Mouse (Mus musculus) liver, embryonic 13.5 days (tissue): ENCODE measurements around the gene Zfp827. TPM values are rescaled to one million over a fixed set of nuclear protein-coding genes. Genes with fewer than 3 reads are reported as not detected.

ENCODE experiments used
- ATAC-seq: fragments of 200-750 bp; cut with Nextera tagmentation; 2 replicates; pipeline ENCODE4 v1.8.0; 2017; ENCODE audit warnings: low read depth, mild to moderate bottlenecking, moderate number of reproducible peaks, moderate library complexity
- DNase-seq: peaks from one replicate; pipeline ENCODE4 v3.0.0; 2022
- H3K27ac ChIP-seq: fragments of 300-500 bp; sonication (generic); 2 replicates; pipeline ENCODE4 v1.5.1; 2015; ENCODE audit warnings: moderate library complexity, mild to moderate bottlenecking, inconsistent platforms
- H3K27me3 ChIP-seq: fragments of 300-500 bp; sonication (generic); 2 replicates; pipeline ENCODE4 v1.6.1; 2015; ENCODE audit warnings: mild to moderate bottlenecking, inconsistent platforms
- H3K36me3 ChIP-seq: fragments of 300-500 bp; sonication (generic); 2 replicates; pipeline ENCODE4 v1.6.1; 2015; ENCODE audit warnings: mild to moderate bottlenecking, inconsistent platforms
- H3K4me1 ChIP-seq: fragments of 300-500 bp; sonication (generic); replicated peaks from 2 replicates; pipeline ENCODE4 v1.6.1; 2015; ENCODE audit warnings: inconsistent platforms
- H3K4me2 ChIP-seq: fragments of 300-500 bp; sonication (generic); 2 replicates; pipeline ENCODE4 v1.6.1; 2015; ENCODE audit warnings: inconsistent platforms, mild to moderate bottlenecking, moderate library complexity
- H3K4me3 ChIP-seq: fragments of 300-500 bp; sonication (generic); replicated peaks from 2 replicates; pipeline ENCODE4 v1.5.1; 2015; ENCODE audit warnings: mild to moderate bottlenecking, inconsistent platforms
- H3K9ac ChIP-seq: fragments of 300-500 bp; sonication (generic); 2 replicates; pipeline ENCODE4 v1.6.1; 2015; ENCODE audit warnings: mild to moderate bottlenecking, inconsistent platforms
- H3K9me3 ChIP-seq: fragments of 300-500 bp; sonication (generic); replicated peaks from 2 replicates; pipeline ENCODE4 v1.6.1; 2016; ENCODE audit warnings: inconsistent platforms
- WGBS: fragments of 180-500 bp; shearing (Covaris S2); methylation state at CpG from one replicate; pipeline ENCODE4 v1.1.7; 2015; ENCODE audit not compliant: insufficient replicate concordance; 5-methylcytosine and 5-hydroxymethylcytosine counted together
- polyA plus RNA-seq: library from polyadenylated mRNA; unstranded; fragments of >200 nt; fragmentation: Nextera tagmentation; extraction: Ambion mirVana; gene quantifications from 2 replicates; pipeline ENCODE4 v1.2.1, GENCODE M21; 2015

Zfp827 gene
- 0.48 and 0.50 TPM in 2 replicates for polyA plus RNA-seq

- H3K4me3 ChIP-seq = peak within 1 kb of the TSS; percentile 66
- peak; percentile 68 for ATAC-seq
- H3K9ac ChIP-seq = peak within 1 kb of the TSS; percentile 71
- peak; percentile 16 for DNase-seq
- H3K36me3 ChIP-seq = no peaks in the 10 kb centered on the region
- H3K4me2 ChIP-seq = peak within 1 kb of the TSS; percentile 78
- under 1% methylated on average over 19 of the region's 32 CpGs for WGBS
- H3K9me3 ChIP-seq = no peaks in the 10 kb centered on the region
- H3K4me1 ChIP-seq = peaks cover 5% of the 10 kb centered on the region; the same call in 1 of the 2 replicates
- peak within 1 kb of the TSS; percentile 80 for H3K27ac ChIP-seq
- peaks cover 64% of the 10 kb centered on the region for H3K27me3 ChIP-seq
Measured at GRCm38 (mm10) chr8:79027977-79028487, at the start of gene Zfp827. Gene Zfp827 (plus strand): TSS chr8:79028437.

GRCm38 (mm10) chr8:79004341-79004740 is 23.9 kb upstream of the Zfp827 start:
- no peak overlapping the region for H3K27ac ChIP-seq
- H3K4me2 ChIP-seq = no peak overlapping the region

DNA sequence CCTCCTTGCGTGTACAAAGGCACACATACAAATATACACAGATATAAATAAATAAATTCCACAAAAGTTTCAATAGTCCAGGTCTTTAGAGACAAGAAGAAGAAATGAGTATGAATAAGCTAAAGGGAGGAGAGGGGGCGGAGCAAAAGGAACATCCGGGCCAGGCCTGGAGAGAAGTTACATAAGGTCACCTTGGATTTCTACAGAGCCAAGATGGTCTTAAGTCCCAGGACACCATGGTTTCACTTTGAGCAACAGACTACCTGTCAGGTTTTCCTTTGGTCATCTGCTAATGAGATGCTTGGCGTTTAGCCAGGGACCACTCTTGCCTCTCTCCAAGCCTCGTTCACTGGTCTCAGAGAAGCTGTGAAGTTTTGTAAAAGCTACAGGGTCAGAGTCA is 13.2 kb upstream of the Zfp827 start:
- DNase-seq (no peak), ATAC-seq (no peak)
- Histone ChIP-seq H3K9me3 (no peaks in the 10 kb centered on the region), H3K36me3 (no peaks in the 10 kb centered on the region), H3K27me3 (no peaks in the 10 kb centered on the region), H3K4me2 (no peak overlapping the region), H3K4me1 (no peaks in the 10 kb centered on the region), H3K9ac (no peak overlapping the region), H3K4me3 (no peak overlapping the region), H3K27ac (no peak overlapping the region)
- whole genome bisulfite sequencing = 70% methylated on average over 5 of the region's 5 CpGs

More at GRCm38 (mm10) chr8:79004341-79004740, 23.9 kb upstream of the Zfp827 start:
- no peak overlapping the region for H3K4me3 ChIP-seq
- no peak overlapping the region for H3K9ac ChIP-seq
- no peaks in the 10 kb centered on the region for H3K4me1 ChIP-seq
- no peaks in the 10 kb centered on the region for H3K36me3 ChIP-seq
- no peaks in the 10 kb centered on the region for H3K9me3 ChIP-seq
- H3K27me3 ChIP-seq = no peaks in the 10 kb centered on the region
- ATAC-seq (no peak), DNase-seq (no peak)

DNA sequence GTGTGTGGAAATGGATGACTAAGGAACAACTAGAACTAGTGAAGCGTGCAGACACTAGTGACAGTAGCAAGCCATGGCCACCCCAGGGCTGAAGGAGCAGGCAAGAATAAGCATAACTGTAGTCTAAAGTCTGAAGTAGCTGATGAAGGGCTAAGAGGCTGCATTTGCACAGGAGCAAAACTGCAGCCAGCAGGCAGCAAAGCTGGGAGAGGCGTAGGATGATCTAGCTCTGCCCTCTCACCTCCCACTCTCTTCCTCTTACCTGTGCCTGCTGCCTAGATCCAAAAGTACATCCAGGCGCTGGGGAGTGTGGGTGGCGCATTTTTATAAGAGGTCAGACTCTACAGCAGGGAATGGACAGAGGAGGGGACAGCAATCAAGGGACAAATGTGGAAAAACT is 12.2 kb upstream of the Zfp827 start:
- H3K9ac ChIP-seq = no peak overlapping the region
- DNase-seq (no peak), ATAC-seq (no peak)
- 64% methylated on average over 4 of the region's 4 CpGs for WGBS
- no peak overlapping the region for H3K4me2 ChIP-seq
- no peaks in the 10 kb centered on the region for H3K27me3 ChIP-seq
- H3K36me3 ChIP-seq = no peaks in the 10 kb centered on the region
- H3K4me1 ChIP-seq = no peaks in the 10 kb centered on the region
- H3K27ac ChIP-seq = no peak overlapping the region
- no peaks in the 10 kb centered on the region for H3K9me3 ChIP-seq
- H3K4me3 ChIP-seq = no peak overlapping the region

GRCm38 (mm10) chr8:79016583-79016982 is 11.7 kb upstream of the Zfp827 start:
- ATAC-seq (no peak), DNase-seq (no peak)
- no peaks in the 10 kb centered on the region for H3K36me3 ChIP-seq
- no peak overlapping the region for H3K27ac ChIP-seq
- H3K4me2 ChIP-seq = no peak overlapping the region
- no peaks in the 10 kb centered on the region for H3K9me3 ChIP-seq
- no peaks in the 10 kb centered on the region for H3K27me3 ChIP-seq
- H3K9ac ChIP-seq = no peak overlapping the region
- H3K4me3 ChIP-seq = no peak overlapping the region
- no peaks in the 10 kb centered on the region for H3K4me1 ChIP-seq
- WGBS = 59% methylated on average over 6 of the region's 6 CpGs

DNA sequence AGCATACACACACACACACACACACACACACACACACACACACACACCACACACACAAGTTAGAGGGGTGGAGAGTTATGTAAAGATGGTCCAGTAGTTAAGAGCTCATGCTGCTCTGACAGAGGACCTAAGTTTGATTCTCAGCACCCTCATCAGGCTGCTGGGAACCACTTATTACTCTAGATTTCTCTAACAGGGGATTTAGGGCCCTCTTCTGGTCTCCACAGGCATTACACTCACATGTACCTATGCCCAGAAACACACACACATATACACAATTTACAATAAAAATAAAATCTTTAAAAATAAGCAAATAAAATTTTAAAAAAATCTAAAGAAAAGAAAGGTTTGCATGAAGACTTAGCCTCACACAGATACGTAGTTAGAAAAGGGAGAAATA is 4.3 kb upstream of the Zfp827 start:
- Histone ChIP-seq H3K4me2 (no peak overlapping the region), H3K27ac (no peak overlapping the region), H3K9ac (no peak overlapping the region), H3K9me3 (no peaks in the 10 kb centered on the region), H3K27me3 (peaks cover 27% of the 10 kb centered on the region), H3K36me3 (no peaks in the 10 kb centered on the region), H3K4me3 (no peak overlapping the region), H3K4me1 (no peaks in the 10 kb centered on the region)
- no peak for ATAC-seq
- WGBS = 78% methylated on average over 1 of the region's 1 CpGs
- no peak for DNase-seq

GRCm38 (mm10) chr8:79027319-79027718 is 918 bp upstream of the Zfp827 start:
- Histone ChIP-seq H3K4me2 (peak overlapping the region; percentile 78; the same call in 1 of the 2 replicates), H3K36me3 (no peaks in the 10 kb centered on the region), H3K27ac (no peak overlapping the region), H3K4me1 (peaks cover 5% of the 10 kb centered on the region; the same call in 1 of the 2 replicates), H3K27me3 (peaks cover 61% of the 10 kb centered on the region), H3K9me3 (no peaks in the 10 kb centered on the region), H3K9ac (no peak overlapping the region), H3K4me3 (no peak overlapping the region; the same call in 1 of the 2 replicates)
- ATAC-seq (no peak), DNase-seq (no peak)
- 34% methylated on average over 3 of the region's 3 CpGs for WGBS

DNA sequence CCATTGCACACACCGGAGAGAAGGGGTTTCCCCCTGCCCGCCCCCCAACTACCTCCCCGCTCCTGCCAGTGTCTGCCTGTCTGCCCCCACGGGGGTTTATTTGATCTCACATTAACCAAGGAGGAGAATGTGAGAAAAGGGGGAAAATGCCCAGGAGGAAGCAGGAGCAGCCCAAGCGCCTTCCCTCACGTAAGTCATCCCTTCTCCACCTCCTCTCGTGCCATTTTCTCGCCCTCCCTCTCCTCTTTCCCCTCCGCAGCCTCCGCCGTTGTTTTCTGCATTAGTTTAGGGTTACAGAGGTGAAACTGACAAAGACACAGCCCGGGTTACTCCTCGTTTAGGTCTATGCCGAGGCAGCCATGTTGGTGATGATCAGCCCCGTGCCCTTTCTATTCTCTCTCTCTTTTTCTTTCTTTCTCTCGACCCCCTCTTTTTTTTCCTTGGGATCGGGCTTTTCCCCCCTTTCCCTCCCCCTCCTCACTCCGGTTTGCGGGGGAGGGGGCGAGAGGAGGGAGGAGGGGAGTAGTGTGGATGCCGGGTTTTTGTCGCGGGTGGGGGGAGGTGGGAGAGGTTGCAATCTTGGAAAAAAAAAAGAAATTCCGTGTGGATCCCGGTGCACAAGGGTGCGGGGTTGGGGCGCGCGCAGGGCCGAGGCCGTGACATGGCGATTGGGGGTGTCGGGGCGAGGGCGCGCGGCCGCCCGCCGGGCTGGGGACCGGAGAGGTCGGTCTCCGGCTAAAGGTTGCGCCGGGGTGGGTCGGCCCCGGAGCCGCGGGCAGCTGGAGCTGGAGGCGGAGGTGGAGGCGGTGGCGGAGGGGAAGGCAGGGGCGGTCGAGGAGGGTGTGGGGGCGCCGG is 531 bp downstream of the Zfp827 start:
- Histone ChIP-seq H3K9ac (peak overlapping the region; percentile 71), H3K27ac (peak overlapping the region; percentile 80), H3K36me3 (no peaks in the 10 kb centered on the region), H3K4me1 (peaks cover 5% of the 10 kb centered on the region; the same call in 1 of the 2 replicates), H3K4me2 (peak overlapping the region; percentile 78), H3K27me3 (peaks cover 64% of the 10 kb centered on the region), H3K9me3 (no peaks in the 10 kb centered on the region), H3K4me3 (peak overlapping the region; percentile 66)
- DNase-seq = no peak
- WGBS = under 1% methylated on average over 52 of the region's 56 CpGs
- ATAC-seq = peak; percentile 39

DNA sequence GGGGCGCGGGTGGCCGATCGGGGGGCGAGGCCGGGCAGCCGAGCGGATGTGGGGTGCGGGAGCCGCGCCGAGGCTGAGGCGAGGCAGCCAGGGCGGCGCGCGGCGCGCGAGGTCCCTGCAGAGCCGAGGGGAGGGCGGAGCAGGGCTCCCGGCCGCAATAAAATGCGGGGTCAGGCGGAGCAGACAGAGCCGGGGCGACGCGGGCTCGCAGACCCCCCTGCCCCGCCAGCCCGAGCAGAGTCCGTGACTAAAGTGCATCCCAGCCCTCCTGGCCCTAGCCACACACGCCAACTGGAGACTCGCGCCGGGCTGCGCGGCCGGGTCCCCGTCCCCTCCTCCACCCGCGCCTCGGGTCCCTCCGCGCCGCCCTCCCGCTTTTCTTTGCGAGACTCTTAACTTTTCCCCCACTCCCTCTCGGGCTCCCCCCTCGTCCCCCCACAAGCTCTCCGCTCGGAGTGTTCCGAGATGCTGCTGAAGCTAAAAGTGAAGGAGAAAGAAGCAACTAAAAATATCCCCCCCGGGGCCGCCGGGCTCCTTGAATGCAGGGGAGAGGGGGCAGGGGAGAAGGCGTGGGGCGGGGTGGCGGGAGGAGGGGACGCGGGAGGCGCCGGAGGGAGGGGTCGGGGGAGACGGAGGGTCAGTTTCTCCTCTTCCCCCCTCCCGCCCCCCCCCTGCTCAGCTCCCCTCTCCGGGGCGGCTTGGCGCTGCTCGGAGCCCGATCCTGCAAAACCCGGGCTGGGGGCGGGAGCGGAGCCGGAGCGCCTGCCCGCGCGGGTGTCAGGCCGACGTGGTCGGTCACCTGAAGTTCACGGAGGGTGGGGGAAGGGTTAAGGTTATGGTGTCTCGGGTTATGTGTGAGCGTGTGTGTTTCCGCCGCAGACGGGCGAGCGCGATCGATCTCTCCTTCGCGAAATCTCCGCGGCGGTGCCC is 1.4 kb downstream of the Zfp827 start:
- Histone ChIP-seq H3K4me2 (peak overlapping the region; percentile 78), H3K9me3 (no peaks in the 10 kb centered on the region), H3K27ac (peak overlapping the region; percentile 80), H3K4me3 (peak overlapping the region; percentile 66), H3K27me3 (peaks cover 64% of the 10 kb centered on the region), H3K9ac (peak overlapping the region; percentile 71), H3K4me1 (peaks cover 5% of the 10 kb centered on the region; the same call in 1 of the 2 replicates), H3K36me3 (no peaks in the 10 kb centered on the region)
- WGBS = under 1% methylated on average over 78 of the region's 99 CpGs
- DNase-seq (peak; percentile 12), ATAC-seq (peak; percentile 56)

- Histone ChIP-seq H3K4me2 (peak overlapping the region; percentile 78), H3K9me3 (no peaks in the 10 kb centered on the region), H3K36me3 (no peaks in the 10 kb centered on the region), H3K4me1 (peaks cover 5% of the 10 kb centered on the region; the same call in 1 of the 2 replicates), H3K27ac (peak overlapping the region; percentile 80), H3K4me3 (peak overlapping the region; percentile 66), H3K27me3 (peaks cover 64% of the 10 kb centered on the region), H3K9ac (peak overlapping the region; percentile 71)
- WGBS = under 1% methylated on average over 50 of the region's 62 CpGs
- DNase-seq (peak; percentile 10), ATAC-seq (no peak)
Measured at GRCm38 (mm10) chr8:79030326-79031265, 2.4 kb downstream of the Zfp827 start.
